Mouse (Mus musculus): ENCODE results near the gene Ust.

GRCm38 (mm10) chr10:8171556-8171955, 347.1 kb downstream of the Ust start:
- TF ChIP-seq CTCF (IDR thresholded peaks at IDR 0.05; ENCODE audit: low read depth, low read length) (no peak), TAL1 (conservative IDR thresholded peaks at IDR 0.05; ENCODE audit: low read depth, low read length) (no peak), POLR2AphosphoS5 (IDR thresholded peaks at IDR 0.05; ENCODE audit: insufficient replicate concordance, low read depth, low read length) (no peak), GATA1 (IDR thresholded peaks at IDR 0.05; ENCODE audit: borderline replicate concordance, low read length) (no peak), GATA2 (IDR thresholded peaks at IDR 0.05; ENCODE audit: borderline replicate concordance, low read depth, low read length) (no peak)

All from G1E (cell line).